Mouse (Mus musculus) heart, adult 2 months (tissue): ENCODE results near the gene Glp2r.

Experiments
- CTCF ChIP-seq: fragments of 200-600 bp; IDR thresholded peaks from 2 replicates; pipeline ENCODE4 v1.8.1; 2022; ENCODE audit warnings: antibody characterized with exemption, mild to moderate bottlenecking, moderate library complexity
- EP300 ChIP-seq: fragments of 200-500 bp; IDR thresholded peaks from 2 replicates; pipeline ENCODE4 v1.6.1; 2011; ENCODE audit warnings: low read depth, low read length, control low read depth; ENCODE audit not compliant: insufficient read depth
- POLR2A ChIP-seq: fragments of 200-500 bp; IDR thresholded peaks from 2 replicates; pipeline ENCODE4 v1.6.1; 2011; ENCODE audit warnings: mild to moderate bottlenecking, low read depth, low read length, control low read depth; ENCODE audit not compliant: insufficient read depth

- TF ChIP-seq CTCF, result no peak
- no peak for TF ChIP-seq EP300
- no peak for TF ChIP-seq POLR2A
Observed at GRCm38 (mm10) chr11:67633620-67634229, 137.2 kb downstream of the Glp2r start.
